Mouse (Mus musculus) stomach, embryonic 16.5 days (tissue): ENCODE results near the gene Pask. TPM values are rescaled to one million over a fixed set of nuclear protein-coding genes. Genes with fewer than 3 reads are reported as not detected.

Experiments
- ATAC-seq: fragments of 200-750 bp; cut with Nextera tagmentation; 2 replicates; pipeline ENCODE4 v1.8.0; 2017; ENCODE audit warnings: moderate number of reproducible peaks, moderate TSS enrichment; ENCODE audit not compliant: insufficient read depth, low FRiP score
- H3K27ac ChIP-seq: fragments of 300-500 bp; sonication (generic); 2 replicates; pipeline ENCODE4 v1.5.1; 2014; ENCODE audit warnings: low read length
- H3K27me3 ChIP-seq: fragments of 300-500 bp; sonication (generic); 2 replicates; pipeline ENCODE4 v1.6.1; 2014; ENCODE audit warnings: low read length, control low read depth, mixed read lengths; ENCODE audit not compliant: control insufficient read depth, insufficient read depth
- H3K36me3 ChIP-seq: fragments of 300-500 bp; sonication (generic); 2 replicates; pipeline ENCODE4 v1.6.1; 2014; ENCODE audit warnings: low read length; ENCODE audit not compliant: control insufficient read depth, insufficient read depth
- H3K4me1 ChIP-seq: fragments of 300-500 bp; sonication (generic); 2 replicates; pipeline ENCODE4 v1.6.1; 2014; ENCODE audit warnings: low read length, control low read depth, mixed read lengths; ENCODE audit not compliant: control insufficient read depth, insufficient read depth
- H3K4me2 ChIP-seq: fragments of 300-500 bp; sonication (generic); 2 replicates; pipeline ENCODE4 v1.6.1; 2014; ENCODE audit warnings: low read depth, low read length, mixed read lengths
- H3K4me3 ChIP-seq: fragments of 300-500 bp; sonication (generic); replicated peaks from 2 replicates; pipeline ENCODE4 v1.5.1; 2014; ENCODE audit warnings: mild to moderate bottlenecking, low read length
- H3K9ac ChIP-seq: fragments of 300-500 bp; sonication (generic); 2 replicates; pipeline ENCODE4 v1.6.1; 2014; ENCODE audit warnings: low read length
- H3K9me3 ChIP-seq: fragments of 300-500 bp; sonication (generic); replicated peaks from 2 replicates; pipeline ENCODE4 v1.6.1; 2016; ENCODE audit warnings: low read length, control low read depth; ENCODE audit not compliant: control insufficient read depth
- WGBS: fragments of 180-500 bp; shearing (Covaris S2); extraction: QIAGEN DNeasy Blood & Tissue Kit; methylation state at CpG from one replicate; pipeline ENCODE4 v1.1.7; 2014; 5-methylcytosine and 5-hydroxymethylcytosine counted together
- polyA plus RNA-seq: library from polyadenylated mRNA; unstranded; fragments of >200 nt; fragmentation: Nextera tagmentation; extraction: Ambion mirVana; gene quantifications from 2 replicates; pipeline ENCODE4 v1.2.1, GENCODE M21; 2015

The Pask gene
- 10.6 and 13.8 TPM in 2 replicates for polyA plus RNA-seq

DNA sequence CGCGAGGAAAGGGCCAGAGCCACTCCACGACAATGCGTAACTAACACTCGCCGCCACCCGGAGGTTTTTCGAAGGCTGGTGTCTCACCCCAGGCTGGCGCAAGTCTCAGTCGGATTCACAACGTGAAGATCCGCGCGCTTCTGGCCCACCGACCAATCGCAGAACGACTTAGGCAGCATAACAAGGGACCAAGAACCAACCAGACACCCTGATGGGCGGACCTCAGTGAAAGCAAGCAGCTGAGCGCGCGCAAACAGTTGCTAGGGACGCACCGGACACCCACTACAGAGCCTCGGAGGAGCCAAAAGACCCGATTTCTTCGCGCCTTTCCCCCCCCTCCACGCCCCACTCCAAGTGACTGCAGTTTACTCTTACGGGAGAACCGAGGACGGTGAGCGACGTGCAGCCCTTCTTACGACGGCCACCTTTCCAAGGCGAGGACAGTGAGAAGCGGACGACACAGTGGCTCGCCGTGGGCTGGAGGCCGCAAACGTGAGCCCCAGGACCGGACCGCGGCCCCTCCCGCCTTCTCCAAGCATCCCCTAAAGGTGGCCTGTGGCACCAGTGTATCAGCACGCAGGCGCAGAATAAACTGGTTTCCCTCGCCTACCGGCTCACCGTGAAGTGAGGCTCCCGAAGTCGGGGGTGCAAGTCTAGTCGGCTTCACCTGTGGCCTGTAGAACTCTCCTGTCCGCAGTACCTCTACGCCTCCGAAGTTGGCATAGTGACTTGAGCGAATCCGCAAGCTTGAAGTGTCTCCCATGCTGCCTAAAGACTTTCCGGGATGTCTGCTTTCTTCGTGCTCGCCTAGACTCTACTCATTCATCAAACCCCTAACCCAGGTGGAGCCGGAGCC is at the start of gene Pask, which contains the start of gene Ppp1r7:
Gene Pask, minus strand, starts transcription at position 835 of the 856 bp plus-strand sequence.
Gene Ppp1r7, plus strand, starts transcription at position 207 of the 856 bp plus-strand sequence.
- Histone ChIP-seq H3K4me1 (peaks cover 13% of the 10 kb centered on the region), H3K4me3 (peak within 1 kb of the TSS; percentile 93), H3K9me3 (no peaks in the 10 kb centered on the region), H3K27me3 (no peaks in the 10 kb centered on the region), H3K9ac (peak within 1 kb of the TSS; percentile 91), H3K4me2 (peak within 1 kb of the TSS; percentile 78), H3K27ac (peak within 1 kb of the TSS; percentile 52), H3K36me3 (peaks cover 7% of the 10 kb centered on the region; the same call in 1 of the 2 replicates)
- peak; percentile 95 for ATAC-seq
- under 1% methylated on average over 63 of the region's 63 CpGs for WGBS

GRCm38 (mm10) chr1:93388906-93389305 is 45.6 kb upstream of the Pask start:
- 72% methylated on average over 2 of the region's 2 CpGs for WGBS
- H3K4me2 ChIP-seq = no peak overlapping the region
- H3K27ac ChIP-seq = no peak overlapping the region
- no peak overlapping the region for H3K9ac ChIP-seq
- no peak for ATAC-seq
- H3K9me3 ChIP-seq = no peaks in the 10 kb centered on the region
- no peaks in the 10 kb centered on the region for H3K27me3 ChIP-seq
- no peaks in the 10 kb centered on the region for H3K36me3 ChIP-seq
- H3K4me3 ChIP-seq = no peak overlapping the region
- H3K4me1 ChIP-seq = no peaks in the 10 kb centered on the region

DNA sequence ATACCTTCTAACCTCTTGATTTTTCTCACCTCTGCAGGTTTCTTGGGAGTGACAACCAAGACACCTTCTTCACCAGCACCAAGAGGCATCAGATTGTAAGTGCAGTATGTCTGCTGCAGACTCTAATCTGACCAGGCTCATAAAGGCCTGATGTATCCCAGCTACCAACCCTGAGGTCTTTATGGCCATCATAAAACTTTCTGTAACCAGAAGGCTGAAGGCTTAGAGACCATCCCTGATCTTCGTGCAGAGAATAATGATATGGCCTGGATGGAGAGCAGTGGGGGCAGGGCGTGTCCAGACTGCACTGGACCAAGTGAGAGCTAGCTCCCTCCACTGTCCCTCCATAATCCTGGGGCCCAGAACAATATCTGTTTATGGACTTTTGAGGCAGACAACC is 43.9 kb upstream of the Pask start:
- no peaks in the 10 kb centered on the region for H3K9me3 ChIP-seq
- H3K4me3 ChIP-seq = no peak overlapping the region
- no peak overlapping the region for H3K9ac ChIP-seq
- H3K36me3 ChIP-seq = no peaks in the 10 kb centered on the region
- H3K4me1 ChIP-seq = no peaks in the 10 kb centered on the region
- no peak overlapping the region for H3K27ac ChIP-seq
- 65% methylated on average over 2 of the region's 2 CpGs for WGBS
- no peaks in the 10 kb centered on the region for H3K27me3 ChIP-seq
- ATAC-seq = no peak
- H3K4me2 ChIP-seq = no peak overlapping the region

DNA sequence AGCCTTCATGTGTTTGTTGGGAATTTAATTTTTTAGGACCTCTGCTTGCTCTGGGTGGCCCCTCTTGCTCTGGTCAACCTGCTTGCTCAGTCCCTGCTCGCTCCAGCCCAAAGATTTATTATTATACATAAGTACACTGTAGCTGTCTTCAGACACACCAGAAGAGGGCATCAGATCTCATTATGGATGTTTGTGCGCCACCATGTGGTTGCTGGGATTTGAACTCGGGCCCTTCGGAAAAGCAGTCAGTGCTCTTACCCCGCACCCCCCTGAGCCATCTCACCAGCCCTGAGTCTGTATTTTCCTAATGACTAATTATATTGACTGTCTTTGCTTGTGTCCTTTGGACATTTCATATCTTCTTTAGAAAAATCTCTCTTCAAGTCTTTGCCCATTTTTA is 35.8 kb upstream of the Pask start:
- Histone ChIP-seq H3K4me3 (no peak overlapping the region), H3K4me1 (no peaks in the 10 kb centered on the region), H3K27me3 (no peaks in the 10 kb centered on the region), H3K9me3 (no peaks in the 10 kb centered on the region), H3K36me3 (no peaks in the 10 kb centered on the region), H3K27ac (no peak overlapping the region), H3K4me2 (no peak overlapping the region), H3K9ac (no peak overlapping the region)
- no peak for ATAC-seq
- 81% methylated on average over 5 of the region's 5 CpGs for WGBS

DNA sequence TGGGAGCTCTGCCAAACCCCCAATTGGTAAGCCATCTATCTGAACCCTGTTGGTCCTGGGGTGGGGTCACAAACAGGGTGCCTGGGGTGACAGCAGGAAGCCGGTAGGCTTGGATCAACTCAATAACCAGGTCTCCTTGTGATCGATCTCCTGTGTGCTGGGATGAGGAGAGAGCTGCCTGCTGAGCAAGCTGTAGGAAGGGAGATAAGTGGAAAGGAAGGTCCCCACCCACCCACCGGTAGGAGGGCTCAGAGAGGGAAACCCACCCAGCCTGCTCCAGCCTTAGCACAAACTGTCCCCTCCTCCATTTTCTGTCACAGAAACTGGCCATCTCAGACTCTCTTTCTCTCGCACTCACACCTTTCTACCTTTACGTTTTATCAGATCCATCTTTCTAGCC is 34.0 kb upstream of the Pask start:
- Histone ChIP-seq H3K9ac (no peak overlapping the region), H3K4me1 (peaks cover 4% of the 10 kb centered on the region; the same call in 1 of the 2 replicates), H3K4me3 (no peak overlapping the region), H3K27me3 (no peaks in the 10 kb centered on the region), H3K36me3 (no peaks in the 10 kb centered on the region), H3K27ac (no peak overlapping the region), H3K4me2 (no peak overlapping the region), H3K9me3 (no peaks in the 10 kb centered on the region)
- ATAC-seq = no peak
- WGBS = 53% methylated on average over 5 of the region's 5 CpGs

DNA sequence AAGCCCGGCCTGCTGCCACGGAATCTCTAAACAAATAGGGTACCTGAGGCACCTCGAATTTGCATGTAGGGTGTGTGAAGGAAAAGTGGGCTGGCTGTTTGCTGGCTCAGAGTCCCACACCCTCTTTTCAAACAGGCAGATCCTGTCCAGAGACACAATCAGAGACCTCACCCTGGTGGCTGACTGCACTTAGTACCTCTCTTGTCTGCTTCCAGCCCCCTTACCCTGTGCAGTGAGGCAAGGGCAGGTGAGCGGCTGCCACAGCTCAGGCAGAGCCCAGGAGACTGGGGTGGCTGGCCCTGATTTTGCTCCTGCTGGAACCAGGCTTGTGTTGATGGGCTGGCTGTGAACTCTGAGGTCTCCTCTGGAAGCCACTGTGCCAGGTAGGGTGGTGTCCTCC is 30.4 kb upstream of the Pask start, which contains the start of gene Ano7:
Gene Ano7, plus strand, starts transcription at position 266 of the 400 bp plus-strand sequence.
- peak within 1 kb of the TSS; percentile 16; the same call in 1 of the 2 replicates for H3K4me2 ChIP-seq
- H3K36me3 ChIP-seq = no peaks in the 10 kb centered on the region
- no peak within 1 kb of the TSS for H3K27ac ChIP-seq
- H3K4me3 ChIP-seq = peak within 1 kb of the TSS; percentile 10; the same call in 1 of the 2 replicates
- H3K9ac ChIP-seq = no peak within 1 kb of the TSS
- no peaks in the 10 kb centered on the region for H3K9me3 ChIP-seq
- no peaks in the 10 kb centered on the region for H3K27me3 ChIP-seq
- 55% methylated on average over 4 of the region's 4 CpGs for WGBS
- ATAC-seq = peak; percentile 86; the same call in 1 of the 2 replicates
- H3K4me1 ChIP-seq = peaks cover 4% of the 10 kb centered on the region; the same call in 1 of the 2 replicates

GRCm38 (mm10) chr1:93365641-93366040 is 22.4 kb upstream of the Pask start:
- WGBS = 92% methylated on average over 6 of the region's 6 CpGs
- Histone ChIP-seq H3K4me3 (no peak overlapping the region), H3K9ac (no peak overlapping the region), H3K4me1 (no peaks in the 10 kb centered on the region), H3K9me3 (no peaks in the 10 kb centered on the region), H3K36me3 (peaks cover 11% of the 10 kb centered on the region; the same call in 1 of the 2 replicates), H3K4me2 (no peak overlapping the region), H3K27me3 (no peaks in the 10 kb centered on the region), H3K27ac (no peak overlapping the region)
- ATAC-seq = no peak

GRCm38 (mm10) chr1:93362661-93363060 is 19.4 kb upstream of the Pask start:
- Histone ChIP-seq H3K4me3 (no peak overlapping the region), H3K4me1 (no peaks in the 10 kb centered on the region), H3K27me3 (no peaks in the 10 kb centered on the region), H3K27ac (no peak overlapping the region), H3K36me3 (peaks cover 11% of the 10 kb centered on the region; the same call in 1 of the 2 replicates), H3K4me2 (no peak overlapping the region), H3K9ac (no peak overlapping the region), H3K9me3 (no peaks in the 10 kb centered on the region)
- ATAC-seq = no peak
- 78% methylated on average over 4 of the region's 4 CpGs for WGBS

- H3K27me3 ChIP-seq = no peaks in the 10 kb centered on the region
- H3K4me2 ChIP-seq = no peak overlapping the region
- WGBS = 86% methylated on average over 2 of the region's 2 CpGs
- H3K9me3 ChIP-seq = no peaks in the 10 kb centered on the region
- ATAC-seq = no peak
- H3K27ac ChIP-seq = no peak overlapping the region
- no peak overlapping the region for H3K4me3 ChIP-seq
- no peaks in the 10 kb centered on the region for H3K4me1 ChIP-seq
- no peak overlapping the region for H3K9ac ChIP-seq
- peaks cover 29% of the 10 kb centered on the region for H3K36me3 ChIP-seq
Observed at GRCm38 (mm10) chr1:93352724-93353123, 9.4 kb upstream of the Pask start.
